Mouse (Mus musculus) spleen, postnatal 36 days (tissue): ENCODE data around the gene Ror1.

Experiments
- DNase-seq, 2 experiments: peaks; one replicate each; pipeline ENCODE4 v3.0.0; 2022; ENCODE audit warnings: low spot score in 2 of 2, mixed read lengths in 1 of 2

The Ror1 gene

DNA sequence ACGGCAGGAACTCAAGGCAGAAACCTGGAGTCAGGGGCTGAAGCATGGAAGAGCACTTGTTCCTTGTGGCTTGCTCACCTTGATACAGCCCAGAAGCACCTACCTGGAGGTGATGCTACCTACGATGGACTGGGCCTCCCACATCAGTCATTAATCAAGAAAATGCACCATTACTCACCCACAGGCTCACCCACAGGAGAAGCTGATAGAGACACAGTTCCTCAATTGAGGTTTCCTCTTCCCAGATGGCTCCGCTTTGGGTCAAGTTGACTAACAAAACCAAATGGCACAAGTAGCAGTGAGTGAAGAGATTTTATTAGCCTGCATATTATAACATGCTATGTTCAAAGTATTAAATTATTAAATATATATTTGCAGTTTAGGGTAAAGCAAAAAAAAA, 392.9 kb downstream of the Ror1 start:
- no peak for DNase-seq
